Mouse (Mus musculus): ENCODE data around the gene Samd1. TPM values are rescaled to one million over a fixed set of nuclear protein-coding genes. Genes with fewer than 3 reads are reported as not detected.

Gene Samd1
- total and polyA plus RNA-seq, 3 experiments: 64.1 to 246 (median 93.8) TPM

- ATAC-seq (ENCODE audit: extremely low read depth, insufficient number of reproducible peaks, low FRiP score, poor library complexity, severe bottlenecking) (no peak), DNase-seq (ENCODE audit: low spot score) (no peak)
- H3K9me3 ChIP-seq (replicated peaks): no peaks in the 10 kb centered on the region
- H3K27me3 ChIP-seq (ENCODE audit: insufficient read depth, low read length): no peaks in the 10 kb centered on the region
- H3K4me3 ChIP-seq (ENCODE audit: low read depth, low read length): peak overlapping the region; percentile 98
- peaks cover 51% of the 10 kb centered on the region for H3K4me1 ChIP-seq (ENCODE audit: insufficient read depth, low read depth, low read length)
- no peak for TF ChIP-seq TAL1 (conservative IDR thresholded peaks at IDR 0.05; ENCODE audit: low read depth, low read length)
- no peak for TF ChIP-seq GATA2 (IDR thresholded peaks at IDR 0.05; ENCODE audit: borderline replicate concordance, low read depth, low read length)
- TF ChIP-seq POLR2AphosphoS5 (IDR thresholded peaks at IDR 0.05; ENCODE audit: insufficient replicate concordance, low read depth, low read length): no peak
- TF ChIP-seq GATA1 (IDR thresholded peaks at IDR 0.05; ENCODE audit: borderline replicate concordance, low read length): no peak
- no peak for TF ChIP-seq CTCF (IDR thresholded peaks at IDR 0.05; ENCODE audit: low read depth, low read length)
- H3K36me3 ChIP-seq (replicated peaks): peaks cover 71% of the 10 kb centered on the region
These were observed 24.1 kb upstream of the Samd1 start for GRCm38 (mm10) chr8:83973161-83974031.

- Histone ChIP-seq H3K36me3 (replicated peaks) (peaks cover 70% of the 10 kb centered on the region), H3K27me3 (ENCODE audit: insufficient read depth, low read length) (no peaks in the 10 kb centered on the region), H3K4me3 (ENCODE audit: low read depth, low read length) (no peak overlapping the region), H3K4me1 (ENCODE audit: insufficient read depth, low read depth, low read length) (peaks cover 53% of the 10 kb centered on the region), H3K9me3 (replicated peaks) (no peaks in the 10 kb centered on the region)
- ATAC-seq (ENCODE audit: extremely low read depth, insufficient number of reproducible peaks, low FRiP score, poor library complexity, severe bottlenecking) (no peak), DNase-seq (ENCODE audit: low spot score) (no peak)
- TF ChIP-seq CTCF (IDR thresholded peaks at IDR 0.05; ENCODE audit: low read depth, low read length): no peak
These were observed 23.0 kb upstream of the Samd1 start for GRCm38 (mm10) chr8:83974521-83974920.

- H3K4me1 ChIP-seq (ENCODE audit: insufficient read depth, low read depth, low read length): peaks cover 49% of the 10 kb centered on the region
- no peaks in the 10 kb centered on the region for H3K27me3 ChIP-seq (ENCODE audit: insufficient read depth, low read length)
These were observed 21.3 kb upstream of the Samd1 start for GRCm38 (mm10) chr8:83976101-83976630.

GRCm38 (mm10) chr8:83976779-83977350, 20.6 kb upstream of the Samd1 start:
- Histone ChIP-seq H3K4me1 (ENCODE audit: insufficient read depth, low read depth, low read length) (peaks cover 42% of the 10 kb centered on the region), H3K36me3 (replicated peaks) (peaks cover 74% of the 10 kb centered on the region), H3K27me3 (ENCODE audit: insufficient read depth, low read length) (no peaks in the 10 kb centered on the region), H3K9me3 (replicated peaks) (no peaks in the 10 kb centered on the region), H3K4me3 (ENCODE audit: low read depth, low read length) (no peak overlapping the region)
- ATAC-seq (ENCODE audit: extremely low read depth, insufficient number of reproducible peaks, low FRiP score, poor library complexity, severe bottlenecking): no peak
- DNase-seq (ENCODE audit: low spot score): no peak
- no peak for TF ChIP-seq POLR2AphosphoS5 (IDR thresholded peaks at IDR 0.05; ENCODE audit: insufficient replicate concordance, low read depth, low read length)
- TF ChIP-seq GATA1 (IDR thresholded peaks at IDR 0.05; ENCODE audit: borderline replicate concordance, low read length): no peak
- TF ChIP-seq CTCF (IDR thresholded peaks at IDR 0.05; ENCODE audit: low read depth, low read length): no peak
- no peak for TF ChIP-seq TAL1 (conservative IDR thresholded peaks at IDR 0.05; ENCODE audit: low read depth, low read length)
- TF ChIP-seq GATA2 (IDR thresholded peaks at IDR 0.05; ENCODE audit: borderline replicate concordance, low read depth, low read length): no peak

More at GRCm38 (mm10) chr8:83976101-83976630, 21.3 kb upstream of the Samd1 start:
- H3K36me3 ChIP-seq (replicated peaks): peaks cover 74% of the 10 kb centered on the region
- H3K9me3 ChIP-seq (replicated peaks): no peaks in the 10 kb centered on the region
- TF ChIP-seq CTCF (IDR thresholded peaks at IDR 0.05; ENCODE audit: low read depth, low read length): no peak; the same call in 1 of the 2 replicates
- TF ChIP-seq GATA2 (IDR thresholded peaks at IDR 0.05; ENCODE audit: borderline replicate concordance, low read depth, low read length): no peak
- TF ChIP-seq POLR2AphosphoS5 (IDR thresholded peaks at IDR 0.05; ENCODE audit: insufficient replicate concordance, low read depth, low read length): no peak
- no peak for TF ChIP-seq TAL1 (conservative IDR thresholded peaks at IDR 0.05; ENCODE audit: low read depth, low read length)
- no peak for TF ChIP-seq GATA1 (IDR thresholded peaks at IDR 0.05; ENCODE audit: borderline replicate concordance, low read length)
- H3K4me3 ChIP-seq (ENCODE audit: low read depth, low read length): no peak overlapping the region
- DNase-seq (ENCODE audit: low spot score) (no peak), ATAC-seq (ENCODE audit: extremely low read depth, insufficient number of reproducible peaks, low FRiP score, poor library complexity, severe bottlenecking) (no peak)

- H3K36me3 ChIP-seq (replicated peaks): peaks cover 78% of the 10 kb centered on the region
These were observed 19.8 kb upstream of the Samd1 start for GRCm38 (mm10) chr8:83977646-83978045.

GRCm38 (mm10) chr8:83978200-83978599, 19.3 kb upstream of the Samd1 start:
- TF ChIP-seq TAL1 (conservative IDR thresholded peaks at IDR 0.05; ENCODE audit: low read depth, low read length): no peak
- no peak for TF ChIP-seq CTCF (IDR thresholded peaks at IDR 0.05; ENCODE audit: low read depth, low read length)
- no peak for TF ChIP-seq POLR2AphosphoS5 (IDR thresholded peaks at IDR 0.05; ENCODE audit: insufficient replicate concordance, low read depth, low read length)
- no peak for TF ChIP-seq GATA2 (IDR thresholded peaks at IDR 0.05; ENCODE audit: borderline replicate concordance, low read depth, low read length)
- TF ChIP-seq GATA1 (IDR thresholded peaks at IDR 0.05; ENCODE audit: borderline replicate concordance, low read length): no peak
- peaks cover 79% of the 10 kb centered on the region for H3K36me3 ChIP-seq (replicated peaks)
- H3K4me3 ChIP-seq (ENCODE audit: low read depth, low read length): no peak overlapping the region
- DNase-seq (ENCODE audit: low spot score): no peak
- peaks cover 35% of the 10 kb centered on the region for H3K4me1 ChIP-seq (ENCODE audit: insufficient read depth, low read depth, low read length)
- no peaks in the 10 kb centered on the region for H3K9me3 ChIP-seq (replicated peaks)
- H3K27me3 ChIP-seq (ENCODE audit: insufficient read depth, low read length): no peaks in the 10 kb centered on the region
- ATAC-seq (ENCODE audit: extremely low read depth, insufficient number of reproducible peaks, low FRiP score, poor library complexity, severe bottlenecking): no peak

More at GRCm38 (mm10) chr8:83977646-83978045, 19.8 kb upstream of the Samd1 start:
- ATAC-seq (ENCODE audit: extremely low read depth, insufficient number of reproducible peaks, low FRiP score, poor library complexity, severe bottlenecking) (no peak), DNase-seq (ENCODE audit: low spot score) (no peak)
- Histone ChIP-seq H3K9me3 (replicated peaks) (no peaks in the 10 kb centered on the region), H3K4me1 (ENCODE audit: insufficient read depth, low read depth, low read length) (peaks cover 37% of the 10 kb centered on the region), H3K4me3 (ENCODE audit: low read depth, low read length) (no peak overlapping the region), H3K27me3 (ENCODE audit: insufficient read depth, low read length) (no peaks in the 10 kb centered on the region)
- no peak for TF ChIP-seq TAL1 (conservative IDR thresholded peaks at IDR 0.05; ENCODE audit: low read depth, low read length)
- TF ChIP-seq GATA2 (IDR thresholded peaks at IDR 0.05; ENCODE audit: borderline replicate concordance, low read depth, low read length): no peak
- no peak for TF ChIP-seq CTCF (IDR thresholded peaks at IDR 0.05; ENCODE audit: low read depth, low read length)
- no peak for TF ChIP-seq POLR2AphosphoS5 (IDR thresholded peaks at IDR 0.05; ENCODE audit: insufficient replicate concordance, low read depth, low read length)
- no peak for TF ChIP-seq GATA1 (IDR thresholded peaks at IDR 0.05; ENCODE audit: borderline replicate concordance, low read length)
